Mouse (Mus musculus) adipocyte (in vitro differentiated cells): ENCODE results near the gene Map2k3.

Experiments used
- DNase-seq: peaks from one replicate; pipeline ENCODE4 v3.0.0-alpha.2; 2016; ENCODE audit warnings: low spot score

Map2k3 gene

GRCm38 (mm10) chr11:60961176-60961575 is 29.3 kb downstream of the Map2k3 start:
- no peak for DNase-seq

GRCm38 (mm10) chr11:60962709-60963108 is 30.9 kb downstream of the Map2k3 start:
- DNase-seq: no peak

DNA sequence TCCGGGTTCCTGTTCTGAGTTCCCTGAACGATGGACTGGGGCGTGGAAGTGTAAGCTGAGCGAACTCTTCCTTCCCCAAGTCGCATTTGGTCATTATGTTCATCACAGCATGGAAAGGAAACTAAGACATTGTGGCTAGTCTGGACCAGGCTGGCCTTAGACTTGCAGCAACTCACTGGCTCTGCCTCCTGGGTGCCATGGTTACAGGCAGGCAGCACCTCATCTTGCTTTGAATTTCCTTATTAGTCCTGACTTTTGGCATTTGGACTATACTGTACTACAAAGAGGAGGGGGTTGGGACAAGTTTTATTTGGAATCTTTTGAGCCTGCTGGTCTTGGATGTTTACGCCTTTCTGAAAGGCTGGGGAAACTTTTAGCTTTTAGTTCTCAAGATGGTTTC is 35.1 kb downstream of the Map2k3 start:
- DNase-seq: no peak

GRCm38 (mm10) chr11:60975097-60975496 is 43.3 kb downstream of the Map2k3 start:
- no peak for DNase-seq

GRCm38 (mm10) chr11:60976234-60976633 is 44.4 kb downstream of the Map2k3 start:
- DNase-seq: no peak

GRCm38 (mm10) chr11:60976742-60977141 is 44.9 kb downstream of the Map2k3 start:
- DNase-seq: no peak

DNA sequence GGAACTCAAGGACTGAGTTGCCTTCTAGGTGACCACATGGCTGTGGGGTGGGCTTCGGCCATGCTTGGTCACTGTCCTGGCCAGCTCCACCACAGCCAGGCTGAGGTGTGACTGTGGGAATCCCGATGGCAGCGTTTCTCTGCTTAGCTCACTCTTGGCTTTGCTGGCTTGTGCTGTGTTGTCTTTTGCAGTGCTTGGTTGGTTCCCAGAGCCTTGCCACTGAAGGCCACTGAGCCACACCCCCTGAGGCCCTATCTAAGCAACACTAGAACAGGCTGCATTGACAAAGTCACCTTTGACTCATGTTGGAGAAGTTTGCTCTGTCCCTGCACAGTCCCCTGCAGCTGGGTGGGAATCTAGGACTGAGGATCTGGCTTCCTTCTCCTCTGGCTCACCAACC is 45.3 kb downstream of the Map2k3 start:
- DNase-seq: peak; percentile 37

GRCm38 (mm10) chr11:60978658-60979057 is 46.8 kb downstream of the Map2k3 start:
- no peak for DNase-seq

- no peak for DNase-seq
Observed at GRCm38 (mm10) chr11:60979788-60980187, 48.0 kb downstream of the Map2k3 start.

GRCm38 (mm10) chr11:60981693-60982486 is 50.1 kb downstream of the Map2k3 start:
- no peak for DNase-seq

DNA sequence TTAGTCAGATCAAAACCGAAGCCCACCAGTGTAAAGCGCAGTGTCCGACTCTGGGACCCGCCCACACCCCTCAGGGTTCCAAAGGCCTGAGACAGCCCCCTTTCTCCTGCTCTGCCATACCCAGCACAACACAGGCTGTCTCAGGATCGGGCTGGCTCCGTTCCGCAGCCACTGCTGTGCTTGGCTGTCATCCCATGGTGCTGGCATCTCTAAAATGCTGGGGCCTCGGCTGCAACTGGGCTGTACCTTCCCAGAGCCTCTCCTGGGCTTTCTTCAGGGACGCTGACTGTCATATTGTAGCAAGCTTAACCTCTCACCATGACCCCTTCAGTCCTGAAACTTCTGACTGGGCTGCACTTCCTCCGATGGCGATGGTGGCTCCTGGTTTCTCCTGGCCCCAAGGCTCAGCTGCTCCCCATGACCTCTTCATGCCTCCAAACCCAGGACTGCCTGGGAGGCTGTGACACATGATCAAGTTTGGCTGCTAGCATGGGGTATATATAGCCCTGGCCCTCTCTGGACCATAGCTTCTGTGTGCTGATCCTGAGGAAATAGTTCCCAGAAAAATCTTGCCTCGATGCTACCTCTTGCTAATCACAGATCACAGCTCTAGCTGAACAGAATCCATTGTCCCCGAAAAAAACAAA is 53.2 kb downstream of the Map2k3 start:
- peak; percentile 31 for DNase-seq

- no peak for DNase-seq
Observed at GRCm38 (mm10) chr11:60990428-60990827, 58.6 kb downstream of the Map2k3 start.
